Mouse (Mus musculus) T-helper 1 cell (primary cell): ENCODE data around the gene Dgki.

Experiments
- in situ Hi-C: fragments of 300-600 bp; cut with MboI, MseI; formaldehyde crosslinking; loops from one replicate; pipeline ENCODE4 v1.15.1; 2025; ENCODE audit warnings: high pct_unique_total_duplicates

The Dgki gene

GRCm38 (mm10) chr6:37299562-37300390 lies at the start of gene Dgki:
TSS of gene Dgki (minus strand) at chr6:37300184.
- in situ Hi-C loops: no loop called here

GRCm38 (mm10) chr6:37347606-37348005 lies 47.6 kb upstream of the Dgki start:
- in situ Hi-C loops: loop anchor here (5.0 kb wide), 1 partner anchor 260 kb away; no protein-coding TSS in a partner anchor

DNA sequence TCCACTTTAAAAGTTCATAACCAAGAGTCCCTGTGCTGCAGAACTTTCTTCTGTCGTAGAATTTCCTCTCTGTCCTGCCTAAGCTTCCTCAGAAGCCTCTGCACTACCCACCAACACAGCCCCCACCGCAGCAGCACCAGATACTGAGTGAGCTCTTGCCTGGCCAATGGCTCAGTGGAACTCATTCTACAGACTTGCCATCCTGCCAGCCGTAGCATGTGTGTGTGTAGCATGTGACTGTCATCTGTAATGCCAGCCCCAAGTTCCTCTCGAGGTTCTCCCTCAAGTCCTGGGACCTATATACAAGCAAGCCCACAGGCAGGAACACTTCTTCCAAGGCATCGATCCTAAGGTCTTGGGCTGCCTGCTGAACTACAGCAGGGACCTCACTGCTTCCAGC lies 38.1 kb upstream of the Dgki start:
- in situ Hi-C loops: no loop called here

- in situ Hi-C loops: no loop called here
Measured at GRCm38 (mm10) chr6:37336831-37337260, 36.9 kb upstream of the Dgki start.

- in situ Hi-C loops: no loop called here
Measured at GRCm38 (mm10) chr6:37336381-37336780, 36.4 kb upstream of the Dgki start.

GRCm38 (mm10) chr6:37332846-37333245 lies 32.9 kb upstream of the Dgki start:
- in situ Hi-C loops: no loop called here

- in situ Hi-C loops: no loop called here
Measured at GRCm38 (mm10) chr6:37329901-37330864, 30.2 kb upstream of the Dgki start.

GRCm38 (mm10) chr6:37329376-37329775 lies 29.4 kb upstream of the Dgki start:
- in situ Hi-C loops: no loop called here

- in situ Hi-C loops: no loop called here
Measured at GRCm38 (mm10) chr6:37328671-37329070, 28.7 kb upstream of the Dgki start.

DNA sequence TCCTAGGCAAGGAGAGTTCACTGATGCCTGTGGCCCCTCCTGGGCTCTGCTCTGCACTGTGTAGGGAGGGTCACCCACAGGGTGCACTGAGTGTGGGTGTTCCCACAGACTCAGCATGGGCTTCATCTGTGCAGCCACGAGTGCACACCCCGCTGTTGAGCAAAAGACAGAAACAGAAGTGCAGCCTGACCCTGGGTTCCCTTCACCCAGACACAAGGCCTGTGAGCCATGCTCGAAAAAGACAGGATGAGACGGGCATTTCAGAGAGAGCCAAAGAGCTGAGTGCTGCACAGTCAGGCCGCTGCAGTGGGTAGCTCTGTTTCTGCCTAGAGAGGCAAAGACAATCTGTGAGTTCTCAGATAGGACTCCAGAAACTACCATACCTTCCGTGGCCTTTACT lies 27.5 kb upstream of the Dgki start:
- in situ Hi-C loops: no loop called here

DNA sequence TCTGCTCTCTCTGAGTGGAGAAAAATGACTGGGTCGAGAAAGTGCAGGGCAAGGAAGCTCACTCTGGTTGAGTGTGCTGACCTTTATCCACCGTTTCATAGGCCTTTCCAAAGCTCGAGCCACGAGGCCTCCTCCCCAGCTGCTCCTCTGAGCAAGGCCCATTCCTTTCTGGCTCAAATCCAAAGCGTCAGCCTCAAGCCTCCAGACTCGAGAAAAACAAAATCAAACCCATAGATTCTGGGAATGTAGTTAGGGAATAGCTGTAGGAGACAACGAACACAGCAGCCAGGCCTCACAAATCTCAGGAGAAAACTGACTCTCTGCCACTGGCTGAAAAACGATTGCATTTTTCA lies 26.6 kb upstream of the Dgki start:
- in situ Hi-C loops: no loop called here

DNA sequence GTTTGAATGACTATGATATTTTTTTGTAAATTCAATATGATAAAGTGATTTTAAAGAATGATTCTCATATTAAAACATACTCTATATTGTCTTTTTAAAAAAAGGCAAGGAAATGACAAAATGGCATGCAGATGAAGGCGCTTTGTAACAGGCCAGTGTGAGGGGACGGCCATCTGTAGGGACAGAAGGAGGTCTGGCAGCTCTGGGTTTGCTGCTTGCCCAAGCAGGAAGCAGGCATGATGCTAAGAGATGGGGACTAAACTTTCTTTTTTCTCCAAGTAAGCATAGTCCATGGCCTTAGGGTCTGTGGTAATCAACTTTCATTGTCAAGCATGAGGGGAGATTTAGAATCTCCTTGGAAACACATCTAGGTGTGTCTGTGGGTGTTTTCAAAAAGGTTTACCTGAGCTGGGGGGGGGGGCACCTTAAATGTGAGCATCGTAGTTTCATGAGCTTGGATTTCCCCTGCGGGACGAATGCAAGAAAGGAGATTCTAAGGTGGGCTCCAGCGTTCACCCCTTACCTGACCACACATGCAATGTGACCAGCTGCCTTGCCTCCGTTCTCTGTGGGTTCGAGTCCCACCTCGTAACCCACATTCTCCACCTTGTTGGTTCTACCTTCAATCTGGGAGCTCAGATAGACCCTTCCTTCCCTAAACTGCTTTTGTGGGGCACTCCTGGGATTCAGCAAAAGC lies 26.1 kb upstream of the Dgki start:
- in situ Hi-C loops: no loop called here

DNA sequence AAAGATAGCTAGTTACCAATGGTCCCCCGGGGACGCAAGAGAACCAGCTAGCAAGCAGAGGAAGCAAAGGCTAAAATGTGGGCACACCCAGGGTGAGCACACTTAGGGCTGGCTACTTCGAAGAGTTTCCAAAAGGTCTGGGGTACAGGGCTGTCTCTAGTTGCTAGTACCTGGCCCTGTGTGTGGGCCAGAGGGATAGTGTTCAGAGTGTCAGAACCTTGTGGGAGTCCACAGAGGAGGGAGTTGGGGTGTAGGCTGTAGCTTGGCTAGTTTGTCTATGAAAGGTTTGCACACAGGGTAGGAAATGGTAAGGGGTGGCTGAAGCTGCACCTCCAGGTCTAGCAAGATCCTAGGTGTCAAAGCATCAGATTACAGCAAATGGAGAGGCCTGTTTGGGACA lies 25.1 kb upstream of the Dgki start:
- in situ Hi-C loops: no loop called here

DNA sequence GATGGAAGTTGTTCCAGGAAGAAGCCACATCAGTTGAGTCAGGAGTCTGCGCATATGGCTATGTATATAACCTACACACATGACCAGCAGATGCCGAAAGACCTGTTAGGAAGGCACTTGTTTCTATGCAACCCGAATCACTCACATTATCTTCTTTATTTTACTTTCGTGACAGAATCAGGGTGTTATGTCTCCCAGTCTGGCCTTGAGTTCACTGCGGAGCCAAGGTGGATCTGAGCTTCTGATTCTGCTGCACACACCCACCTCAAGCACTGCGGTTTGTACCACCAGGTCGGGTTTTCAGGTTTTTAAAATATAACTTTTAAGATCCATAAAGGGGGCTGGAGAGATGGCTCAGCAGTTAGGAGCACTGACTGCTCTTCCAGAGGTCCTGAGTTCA lies 22.7 kb upstream of the Dgki start:
- in situ Hi-C loops: no loop called here

GRCm38 (mm10) chr6:37322088-37322487 lies 22.1 kb upstream of the Dgki start:
- in situ Hi-C loops: no loop called here

- in situ Hi-C loops: no loop called here
Measured at GRCm38 (mm10) chr6:37317904-37318303, 17.9 kb upstream of the Dgki start.

- in situ Hi-C loops: no loop called here
Measured at GRCm38 (mm10) chr6:37315440-37315839, 15.5 kb upstream of the Dgki start.

- in situ Hi-C loops: no loop called here
Measured at GRCm38 (mm10) chr6:37310601-37311000, 10.6 kb upstream of the Dgki start.

DNA sequence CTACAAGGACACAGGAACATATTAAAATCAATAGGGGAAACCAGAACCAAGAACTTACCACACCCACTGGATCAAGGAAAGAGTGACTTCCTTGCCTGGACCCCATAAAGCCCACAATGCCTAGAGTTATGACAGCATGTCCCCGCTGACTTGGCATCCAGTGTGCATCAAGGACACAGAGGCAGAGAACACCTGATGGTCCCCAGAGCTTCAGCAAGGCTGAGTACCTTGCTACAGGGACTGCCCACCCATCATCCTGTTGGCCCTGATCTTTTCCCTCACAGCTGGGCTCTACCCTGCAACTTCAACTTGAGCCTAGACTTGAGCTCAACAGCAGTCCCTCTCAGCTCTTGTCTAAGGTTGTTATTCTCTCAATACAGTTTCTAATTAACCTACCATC lies 6.6 kb upstream of the Dgki start:
- in situ Hi-C loops: no loop called here

GRCm38 (mm10) chr6:37300492-37300891 lies 508 bp upstream of the Dgki start:
- in situ Hi-C loops: no loop called here

- in situ Hi-C loops: no loop called here
Measured at GRCm38 (mm10) chr6:37298982-37299381, 1.0 kb downstream of the Dgki start.
